Mouse (Mus musculus) heart, postnatal 25 days (tissue): Measurements from ENCODE around the gene Rpl28. TPM values are rescaled to one million over a fixed set of nuclear protein-coding genes. Genes with fewer than 3 reads are reported as not detected.
"Not testable (repeated sequence)": the region's sequence is repeated elsewhere in the genome, so short reads cannot be mapped to it uniquely, and the experiment has no call there.

Source experiments
- DNase-seq: peaks from one replicate; pipeline ENCODE4 v3.0.0; 2022; ENCODE audit warnings: low spot score
- intact Hi-C: fragments of 180-260 bp; cut with DNase I; formaldehyde crosslinking; loops from one replicate; pipeline ENCODE4 v1.15.1; 2025
- total RNA-seq, 2 experiments: library from RNA; stranded (reverse); gene quantifications; 2 replicates each; pipeline ENCODE4 v1.2.3; 2021

Gene Rpl28
- total RNA-seq, 2 experiments from 2014 or later: 489 to 533 TPM

DNA sequence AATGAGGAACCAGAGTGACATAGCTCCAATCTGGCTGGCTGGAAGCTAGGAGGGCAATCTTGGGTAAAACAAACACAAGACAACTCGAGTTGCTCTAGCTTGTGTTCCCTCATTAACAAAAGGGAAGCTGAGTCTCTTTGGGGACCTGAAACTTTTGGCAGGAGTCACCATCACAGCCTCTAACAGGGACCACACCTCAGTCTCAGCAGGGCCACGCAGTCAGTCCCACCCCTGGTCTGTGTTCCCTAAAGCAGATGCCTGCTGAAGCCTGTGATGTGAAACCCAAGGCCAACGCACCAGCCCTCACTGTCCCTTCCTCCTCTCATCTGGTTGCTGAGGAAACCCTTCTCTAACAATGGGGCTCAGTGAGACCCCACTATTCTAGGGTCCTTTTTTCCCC, 10.5 kb upstream of the Rpl28 start:
- no peak for DNase-seq
- intact Hi-C loops: no loop called here

DNA sequence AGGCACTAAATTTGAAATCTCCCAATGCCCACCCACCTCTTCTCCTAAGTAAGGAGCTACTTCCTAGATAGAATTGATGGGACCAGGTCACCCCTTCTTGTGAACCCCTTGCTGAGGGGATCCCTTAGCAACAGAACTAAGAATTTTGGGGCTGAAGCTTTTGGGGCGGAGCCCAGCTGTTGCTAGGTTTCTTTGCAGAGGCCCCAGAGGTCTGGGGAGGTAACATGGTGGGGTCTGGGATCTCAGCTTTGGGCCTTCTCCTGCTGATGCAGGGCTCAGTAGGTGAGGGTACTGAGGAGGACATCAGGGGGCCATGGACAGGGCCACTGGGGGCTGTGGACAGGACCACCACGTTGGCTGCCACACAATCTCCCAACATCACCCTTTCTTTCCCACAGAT, 9.9 kb upstream of the Rpl28 start, which contains the start of the genes Il11 and Tmem190:
TSS of gene Il11 (minus strand) at position 101 of the 400 bp plus-strand sequence.
TSS of gene Tmem190 (plus strand) at position 179 of the 400 bp plus-strand sequence.
- DNase-seq: no peak
- intact Hi-C loops: no loop called here

DNA sequence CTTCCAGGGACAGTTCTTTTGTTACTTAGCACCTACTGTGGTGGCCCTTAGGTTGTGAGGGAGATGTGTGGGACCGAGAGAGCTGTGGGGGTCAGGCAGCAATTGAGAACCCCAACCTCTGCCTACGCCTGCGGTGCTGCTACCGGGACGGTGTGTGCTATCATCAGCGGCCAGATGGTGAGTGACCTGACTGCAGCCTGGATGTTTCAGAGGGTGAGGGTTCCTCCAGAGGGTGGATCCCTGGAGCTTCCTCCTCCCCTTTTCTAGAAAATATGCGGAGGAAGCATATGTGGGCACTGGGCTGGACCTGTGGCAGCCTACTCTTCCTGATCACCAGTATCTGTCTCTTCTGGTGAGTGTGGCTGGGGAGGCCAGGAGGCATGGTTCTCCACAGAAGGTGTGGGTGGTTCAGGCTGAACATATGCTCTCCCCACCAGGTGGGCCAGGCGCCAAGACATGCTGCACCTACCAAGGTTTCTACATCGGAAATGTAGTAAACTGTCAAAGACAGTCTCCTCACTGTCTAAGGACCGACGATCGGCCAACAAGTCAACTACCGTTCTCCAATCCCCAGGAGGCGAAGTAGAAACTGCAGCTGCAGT, 8.9 kb upstream of the Rpl28 start:
- intact Hi-C loops: no loop called here
- no peak for DNase-seq

DNA sequence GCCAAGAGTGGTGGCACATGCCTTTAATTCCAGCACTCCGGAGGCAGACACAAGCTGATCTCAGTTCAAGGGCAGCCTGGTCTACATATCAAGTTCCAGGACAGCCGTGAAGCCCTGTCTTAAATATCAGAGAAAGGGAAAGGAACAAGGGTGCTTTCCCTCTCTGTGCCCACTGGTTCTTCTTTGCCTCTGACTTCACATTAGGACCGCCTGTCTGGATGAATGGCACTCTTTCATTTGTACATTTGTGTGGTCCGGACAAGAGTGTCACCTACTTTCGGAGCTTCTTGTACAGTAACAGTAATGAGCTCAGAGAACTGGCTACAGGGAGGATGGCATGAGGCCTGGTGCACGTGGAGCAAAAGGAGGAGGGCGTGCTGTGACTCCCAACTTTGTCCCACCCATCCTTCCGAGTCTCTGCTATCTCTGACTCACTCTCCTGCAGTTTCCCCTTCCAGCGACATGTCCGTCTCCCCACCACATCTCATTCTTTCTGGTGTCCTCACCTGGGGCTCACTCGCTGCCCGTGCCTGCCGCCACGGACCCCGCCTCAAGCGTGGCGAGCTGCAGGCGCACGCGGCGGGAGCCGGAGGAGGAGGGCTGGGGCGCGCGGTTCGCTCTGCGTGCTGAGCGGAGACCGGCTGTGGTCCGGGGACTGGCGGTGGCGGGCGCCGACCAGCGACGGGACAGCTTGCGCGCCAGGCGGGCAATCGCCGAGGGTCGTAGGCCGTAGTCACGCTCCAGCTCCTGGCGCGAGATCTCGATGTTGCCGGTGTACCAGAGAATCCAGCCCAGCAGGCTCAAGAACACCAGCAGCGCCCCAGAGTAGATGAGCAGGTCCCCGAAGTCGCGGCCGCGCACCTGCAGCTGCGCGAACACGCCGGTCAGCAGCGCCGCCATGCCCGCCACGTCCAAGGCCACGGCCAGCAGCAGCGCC, 3.9 kb upstream of the Rpl28 start:
- peak; percentile 39 for DNase-seq

DNA sequence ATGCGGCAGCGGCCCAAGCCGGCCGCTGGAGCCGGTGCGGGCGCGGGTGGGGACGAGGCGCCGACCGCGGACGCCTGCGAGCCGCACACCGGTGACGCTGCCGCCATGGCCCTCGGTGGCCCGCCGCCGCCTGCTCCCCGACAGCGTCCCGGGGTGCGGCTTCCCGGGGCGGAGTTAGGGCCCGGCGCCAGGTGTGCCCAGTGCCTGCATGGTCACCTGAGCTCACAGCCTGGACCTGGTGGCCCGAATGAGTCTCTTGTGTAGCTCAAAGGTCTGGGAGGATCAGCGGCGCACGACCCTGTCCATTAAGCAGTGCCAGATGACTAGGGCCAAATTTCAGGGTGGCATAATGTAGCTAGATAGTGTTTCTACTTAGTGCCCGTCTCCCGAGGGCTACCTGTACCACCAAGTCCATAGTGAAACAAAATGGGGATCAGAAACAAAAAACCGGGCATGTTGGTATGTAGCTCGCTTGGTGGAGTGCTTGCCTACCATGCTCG, 3.2 kb upstream of the Rpl28 start, which contains the start of gene Tmem238:
TSS of gene Tmem238 (minus strand) at position 221 of the 500 bp plus-strand sequence.
- intact Hi-C loops: loop anchor here (2.0 kb wide), 1 partner anchor 49 kb away; the partner anchor contains the start of gene Kmt5c

More for the DNA sequence above, 3.9 kb upstream of the Rpl28 start:
- intact Hi-C loops: loop anchor here (2.0 kb wide), 1 partner anchor 48 kb away; the partner anchor contains the start of gene Kmt5c

DNA sequence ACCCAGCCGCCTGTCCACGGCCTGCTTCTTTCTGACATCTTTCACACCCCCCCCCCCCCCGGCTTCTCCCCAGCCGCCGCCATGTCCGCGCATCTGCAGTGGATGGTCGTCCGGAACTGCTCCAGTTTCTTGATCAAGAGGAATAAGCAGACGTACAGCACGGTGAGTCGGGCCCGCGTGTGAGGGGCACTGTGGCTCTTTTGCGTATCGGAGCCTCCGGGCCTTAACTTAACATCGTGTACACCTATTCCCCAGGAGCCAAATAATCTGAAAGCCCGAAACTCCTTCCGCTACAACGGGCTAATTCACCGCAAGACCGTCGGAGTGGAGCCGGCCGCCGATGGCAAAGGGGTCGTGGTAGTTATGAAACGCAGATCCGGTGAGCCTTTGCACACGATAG, 574 bp downstream of the Rpl28 start:
- intact Hi-C loops: loop anchor here (2.0 to 10.0 kb wide), 5 partner anchors 14 to 1098 kb away; partner anchors contain the start of genes Hspbp1, Mboat7 and Tsen34
- not testable (repeated sequence) for DNase-seq

More for the DNA sequence above, 3.2 kb upstream of the Rpl28 start, which contains the start of gene Tmem238:
- no peak for DNase-seq

DNA sequence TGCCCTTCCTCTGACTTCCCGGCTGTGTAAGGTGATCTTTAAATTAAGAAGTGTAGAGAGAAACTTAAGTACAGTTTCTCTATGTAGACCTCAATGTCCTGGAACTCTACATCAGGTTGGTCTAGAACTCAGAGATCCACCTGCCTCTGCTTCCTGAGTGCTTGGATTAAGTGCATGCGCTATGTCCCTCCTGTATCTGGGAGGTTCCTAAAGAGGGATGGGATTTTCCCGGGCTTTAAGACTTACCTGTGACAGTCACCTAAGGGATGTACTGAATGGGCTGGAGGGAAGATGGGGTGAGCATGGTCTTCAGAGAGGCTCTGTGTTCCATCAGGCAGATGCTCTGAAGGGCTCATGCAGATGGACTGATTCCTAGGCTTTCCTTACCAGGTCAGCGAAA, 1.0 kb downstream of the Rpl28 start:
- no peak for DNase-seq
- intact Hi-C loops: loop anchor here (2.0 to 10.0 kb wide), 5 partner anchors 13 to 1099 kb away; partner anchors contain the start of genes Hspbp1, Mboat7 and Tsen34

DNA sequence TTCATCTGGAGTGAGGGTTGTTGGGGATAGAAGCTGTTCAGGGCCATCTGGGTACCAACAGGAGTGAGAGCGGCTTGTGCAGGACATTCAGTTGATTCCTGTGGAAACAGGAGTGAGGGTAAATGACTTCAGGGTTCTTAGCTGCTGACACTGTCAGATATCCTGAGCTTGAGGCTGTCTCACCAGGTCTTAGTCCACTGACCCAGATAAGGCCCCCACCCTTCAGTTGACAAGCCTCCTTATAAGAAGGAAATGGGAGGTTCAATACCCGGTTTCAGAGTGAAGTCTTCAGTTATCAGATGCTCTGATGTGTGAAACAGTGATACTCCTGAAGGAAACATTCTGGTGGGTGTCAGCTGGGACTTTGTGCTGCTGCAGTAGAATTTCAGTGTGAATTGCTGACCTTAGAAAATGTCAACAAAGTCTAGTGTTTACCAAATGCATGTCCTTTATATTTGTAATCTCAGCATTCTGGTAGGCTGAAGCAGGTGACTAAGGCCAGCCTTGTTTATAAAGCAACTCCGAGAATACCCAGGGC, 2.0 kb downstream of the Rpl28 start:
- DNase-seq: no peak
- intact Hi-C loops: loop anchor here (5.0 to 10.0 kb wide), 3 partner anchors 87 to 1100 kb away; partner anchors contain the start of genes Mboat7 and Tsen34

DNA sequence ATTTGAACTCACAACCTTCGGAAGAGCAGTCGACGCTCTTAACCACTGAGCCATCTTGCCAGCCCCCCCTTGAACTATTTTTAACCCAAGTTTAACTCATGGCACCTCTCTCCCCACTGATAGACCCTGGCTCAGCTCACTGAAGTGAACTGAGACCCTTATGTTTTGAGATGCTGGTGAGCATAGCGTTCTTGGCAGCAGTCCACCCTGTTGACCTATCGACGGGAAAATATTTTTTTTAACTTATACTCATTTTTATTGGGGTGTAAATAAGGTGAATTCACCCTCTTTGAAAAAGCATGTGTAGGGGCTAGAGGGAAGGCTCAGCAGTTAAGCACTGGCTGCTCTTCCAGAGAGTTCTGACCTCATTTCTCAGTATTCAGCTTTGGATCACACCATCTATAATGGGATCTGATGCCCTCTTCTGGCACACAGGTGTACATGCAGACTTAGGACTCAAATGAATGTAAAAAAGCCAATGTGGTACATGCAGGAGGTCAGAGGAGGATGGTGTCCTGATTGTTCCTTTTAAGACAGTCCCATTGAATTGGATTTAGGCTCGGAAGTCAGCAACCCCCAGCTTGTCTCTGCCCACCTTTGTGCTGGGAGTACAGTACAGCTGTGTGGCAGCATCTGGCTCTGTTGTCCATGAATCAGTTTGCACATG, 3.2 kb downstream of the Rpl28 start:
- intact Hi-C loops: loop anchor here (2.0 to 10.0 kb wide), 2 partner anchors 239 to 1101 kb away; partner anchors contain the start of genes Mboat7 and Tsen34

DNA sequence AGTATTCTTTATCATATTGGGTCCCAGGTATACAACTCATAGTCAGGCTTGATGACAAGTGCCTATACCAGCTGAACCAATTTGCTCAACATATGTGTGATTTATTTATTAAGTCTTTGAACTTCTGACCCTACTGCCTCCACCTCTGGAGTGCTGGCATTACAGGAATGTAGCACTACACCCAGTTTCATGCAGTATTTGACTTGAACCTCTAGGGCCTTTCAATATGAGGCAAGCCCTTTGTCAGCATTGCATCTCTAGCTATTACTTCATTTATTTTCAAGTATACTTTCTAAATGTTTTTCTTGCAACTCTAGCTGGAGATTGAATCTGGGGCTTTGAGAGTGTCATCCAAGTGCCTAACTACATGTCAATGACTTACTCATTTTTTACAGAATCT, 9.6 kb downstream of the Rpl28 start:
- DNase-seq: no peak
- intact Hi-C loops: no loop called here

More for the DNA sequence above, 3.2 kb downstream of the Rpl28 start:
- DNase-seq: no peak

DNA sequence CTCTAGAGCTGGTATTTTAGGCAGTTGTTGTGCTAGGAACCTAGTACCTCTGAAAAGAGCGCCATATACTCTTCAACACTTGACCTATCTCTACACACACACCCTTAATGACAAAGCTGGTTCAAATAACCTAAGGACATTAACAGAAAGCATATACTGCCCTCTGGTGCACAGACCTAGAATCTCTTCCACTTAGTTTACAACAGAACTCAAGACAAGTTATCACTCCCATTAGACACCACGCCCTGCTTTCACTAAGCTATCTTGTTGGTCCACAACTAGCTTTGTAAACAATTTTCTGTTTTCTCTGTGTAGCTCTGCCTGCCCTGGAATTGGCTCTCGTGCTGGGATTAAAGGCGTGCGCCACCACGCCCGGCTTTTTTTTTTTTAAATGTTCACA, 14.0 kb downstream of the Rpl28 start:
- intact Hi-C loops: loop anchor here (2.0 kb wide), 1 partner anchor 14 kb away; the partner anchor contains the start of gene Rpl28
- DNase-seq: no peak

DNA sequence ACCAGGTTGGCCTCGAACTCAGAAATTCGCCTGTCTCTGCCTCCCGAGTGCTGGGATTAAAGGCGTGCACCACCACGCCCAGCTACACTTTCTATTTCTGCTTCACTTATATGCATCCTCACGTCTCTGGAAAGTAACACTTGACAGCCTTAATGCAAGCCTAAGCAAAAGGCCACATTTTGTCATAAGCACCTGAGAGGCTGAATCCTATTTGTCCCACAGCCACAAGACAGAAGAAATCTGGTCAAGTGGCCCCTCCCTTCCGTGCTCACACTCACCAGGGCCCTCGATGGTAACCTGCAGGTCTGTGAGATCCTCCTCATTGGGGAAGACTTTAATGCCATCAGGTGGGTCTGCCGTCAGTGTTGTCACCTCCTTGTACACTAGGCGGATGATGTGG, 18.5 kb downstream of the Rpl28 start:
- DNase-seq: not testable (repeated sequence)
- intact Hi-C loops: loop anchor here (5.0 kb wide), 3 partner anchors 56 to 154 kb away; partner anchors contain the start of genes Ppp6r1 and Zfp628

DNA sequence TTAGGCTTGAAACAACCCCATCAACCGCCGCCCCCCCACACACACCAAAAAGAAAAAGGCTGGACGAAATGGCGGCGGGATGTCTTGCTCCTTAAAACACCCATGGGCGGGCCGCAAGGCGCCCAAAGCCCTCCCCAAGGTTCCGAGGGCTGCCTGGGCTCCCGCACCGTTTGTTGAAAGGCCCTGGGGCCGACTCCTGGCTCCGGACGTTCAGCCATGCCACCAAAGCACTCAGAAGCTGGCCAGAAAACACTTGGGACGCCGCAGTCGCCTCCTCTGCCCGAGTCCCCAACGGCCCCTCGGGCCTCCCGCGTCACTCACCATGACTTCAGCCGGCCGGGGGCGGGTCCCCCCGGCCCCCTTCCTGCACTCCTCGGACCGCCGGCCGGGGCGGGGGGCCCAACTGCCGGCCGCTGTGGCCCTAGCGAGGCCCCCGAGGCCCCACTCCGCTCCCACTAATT, 19.2 kb downstream of the Rpl28 start:
- DNase-seq: no peak
- intact Hi-C loops: loop anchor here (5.0 kb wide), 3 partner anchors 55 to 155 kb away; partner anchors contain the start of genes Ppp6r1 and Zfp628

DNA sequence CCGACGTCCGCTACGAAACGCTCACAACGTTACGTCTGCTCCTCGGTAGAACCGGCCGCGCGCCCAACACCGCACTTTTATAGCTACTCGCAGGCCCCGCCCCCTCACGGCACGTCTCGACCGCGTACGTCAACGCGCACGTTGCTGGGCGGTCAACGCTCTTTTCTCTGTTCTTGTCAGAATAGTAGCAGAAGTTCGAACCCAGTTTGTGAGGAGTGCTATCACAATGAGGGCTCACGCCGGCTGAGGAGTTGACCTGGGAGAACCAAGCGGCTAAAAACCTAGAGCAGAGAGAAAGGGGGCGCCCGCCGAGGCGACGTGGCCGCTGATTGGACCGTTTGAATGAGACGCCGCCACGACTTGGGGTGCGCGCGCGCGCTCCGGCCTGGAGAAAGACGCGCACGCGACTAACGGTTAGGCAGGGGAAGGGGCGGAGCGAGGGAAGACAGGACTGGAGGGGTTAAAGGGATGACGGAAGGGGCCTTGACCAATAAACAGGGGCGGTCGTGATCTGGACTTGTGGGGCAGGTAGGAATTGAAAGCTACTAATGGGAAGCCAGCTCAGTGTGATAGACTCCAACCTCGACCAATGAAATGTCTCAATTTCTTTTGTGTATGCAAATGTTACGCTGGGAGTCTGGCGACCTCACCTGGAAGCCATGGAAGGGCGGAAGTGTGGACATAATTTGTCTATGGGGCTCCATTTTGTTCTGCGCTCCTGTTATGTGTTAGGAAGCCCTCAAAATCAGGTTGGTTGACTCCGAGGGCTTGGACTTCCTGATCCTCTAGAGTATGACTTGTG, 19.8 kb downstream of the Rpl28 start, which contains the start of gene Ube2s:
TSS of gene Ube2s (minus strand) at position 288 of the 802 bp plus-strand sequence.
- intact Hi-C loops: loop anchor here (5.0 kb wide), 3 partner anchors 55 to 155 kb away; partner anchors contain the start of genes Ppp6r1 and Zfp628
- peak; percentile 98 for DNase-seq

DNA sequence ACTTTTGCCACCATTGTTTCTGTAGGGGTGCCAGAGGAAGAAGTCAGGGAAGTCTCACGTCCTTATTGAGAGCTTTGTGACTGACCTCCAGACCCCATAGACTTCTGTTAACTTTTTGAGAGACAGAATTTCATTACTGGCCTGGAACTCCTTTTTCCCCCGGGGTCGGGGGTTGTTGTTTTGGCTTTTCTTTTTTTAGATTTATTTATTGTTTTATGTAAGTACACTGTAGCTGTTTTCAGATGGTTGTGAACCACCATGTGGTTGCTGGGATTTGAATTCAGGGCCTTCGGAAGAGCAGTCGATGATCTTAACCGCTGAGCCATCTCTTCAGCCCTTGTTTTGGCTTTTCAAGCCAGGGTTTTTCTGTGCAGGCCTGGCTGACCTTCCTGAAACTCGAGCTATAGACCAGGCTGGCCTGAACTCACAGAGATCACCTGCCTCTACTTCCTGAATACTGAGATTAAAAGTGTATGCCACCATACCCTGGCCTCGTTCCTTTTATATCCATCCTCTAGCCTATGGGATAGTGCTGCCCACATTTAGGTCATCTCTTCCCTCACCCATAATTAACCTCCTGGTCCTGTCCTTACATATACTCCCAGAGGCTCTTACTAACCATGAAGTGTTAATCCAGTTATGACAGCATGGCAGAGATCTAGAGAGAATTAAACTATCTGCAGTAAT, 20.6 kb downstream of the Rpl28 start:
- no peak for DNase-seq
- intact Hi-C loops: loop anchor here (5.0 kb wide), 3 partner anchors 54 to 156 kb away; partner anchors contain the start of genes Ppp6r1 and Zfp628

DNA sequence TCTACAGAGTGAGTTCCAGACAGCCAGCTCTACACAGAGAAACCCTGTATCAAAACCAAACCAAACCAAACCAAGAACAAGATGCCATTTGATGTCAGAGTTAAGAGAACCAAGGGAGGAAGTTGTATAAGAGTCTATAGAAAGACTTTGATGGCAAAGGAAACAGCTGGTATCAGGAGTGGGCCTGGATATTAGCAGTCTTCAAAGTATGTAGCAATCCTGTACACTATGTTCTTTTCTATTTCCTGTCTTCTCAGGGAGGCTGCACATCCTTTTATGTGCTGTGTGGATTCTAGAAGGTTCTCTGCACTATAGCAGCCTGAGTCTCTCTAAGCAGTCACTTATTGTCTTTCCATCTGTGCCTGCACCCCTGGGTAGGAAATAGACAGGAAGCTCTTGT, 23.9 kb downstream of the Rpl28 start:
- intact Hi-C loops: loop anchor here (5.0 kb wide), 2 partner anchors 126 to 196 kb away; partner anchors contain the start of genes Fiz1 and Zfp524
- DNase-seq: no peak

DNA sequence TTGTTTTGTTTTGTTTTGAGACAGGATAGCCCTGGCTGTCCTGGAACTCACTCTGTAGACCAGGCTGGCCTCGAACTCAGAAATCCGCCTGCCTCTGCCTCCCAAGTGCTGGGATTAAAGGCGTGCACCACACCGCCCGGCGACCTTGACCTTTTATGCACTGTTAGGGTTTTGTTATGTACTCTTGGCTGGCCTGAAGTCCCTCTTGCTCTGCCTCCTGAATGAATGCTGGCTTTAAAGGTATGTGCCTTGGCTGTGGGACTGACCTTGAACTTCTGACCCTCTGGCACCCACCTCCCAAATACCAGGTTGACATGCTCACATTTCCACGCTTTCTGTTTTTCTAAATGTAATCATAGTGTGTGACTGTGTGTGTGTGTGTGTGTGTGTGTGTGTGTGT, 28.3 kb downstream of the Rpl28 start:
- DNase-seq, intact Hi-C loops: not testable (repeated sequence)
